Mouse (Mus musculus) heart, postnatal 0 days (tissue): ENCODE measurements around the gene Sprn.

Experiments used
- CTCF ChIP-seq: IDR thresholded peaks from 2 replicates; pipeline ENCODE4 v1.5.1; 2016; ENCODE audit warnings: antibody characterized with exemption, control low read depth, low read depth
- EP300 ChIP-seq: IDR thresholded peaks from 2 replicates; pipeline ENCODE4 v1.6.1; 2016; ENCODE audit warnings: antibody characterized with exemption, low read depth

DNA sequence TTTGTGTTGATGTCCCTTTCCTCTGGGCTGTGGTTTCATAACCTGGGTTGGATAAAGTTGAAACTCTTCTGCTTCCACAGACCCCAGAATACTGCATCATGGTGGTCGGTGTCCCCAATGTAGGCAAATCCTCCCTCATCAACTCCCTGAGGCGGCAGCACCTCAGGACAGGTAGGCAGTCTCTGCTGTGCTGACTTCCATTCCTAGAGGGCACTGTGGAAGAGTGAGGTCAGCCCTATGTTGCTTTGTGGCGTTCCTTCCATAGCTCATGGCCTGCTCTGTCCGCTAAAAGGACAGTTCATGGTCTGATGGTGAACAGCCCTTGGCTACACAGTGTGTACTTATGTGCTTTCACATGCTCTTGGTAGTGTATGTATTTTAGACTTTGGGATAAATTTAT is 10.1 kb downstream of the Sprn start:
- TF ChIP-seq CTCF (no peak), EP300 (no peak)
